Mouse (Mus musculus): ENCODE measurements around the gene Nprl2.

Nprl2 gene

DNA sequence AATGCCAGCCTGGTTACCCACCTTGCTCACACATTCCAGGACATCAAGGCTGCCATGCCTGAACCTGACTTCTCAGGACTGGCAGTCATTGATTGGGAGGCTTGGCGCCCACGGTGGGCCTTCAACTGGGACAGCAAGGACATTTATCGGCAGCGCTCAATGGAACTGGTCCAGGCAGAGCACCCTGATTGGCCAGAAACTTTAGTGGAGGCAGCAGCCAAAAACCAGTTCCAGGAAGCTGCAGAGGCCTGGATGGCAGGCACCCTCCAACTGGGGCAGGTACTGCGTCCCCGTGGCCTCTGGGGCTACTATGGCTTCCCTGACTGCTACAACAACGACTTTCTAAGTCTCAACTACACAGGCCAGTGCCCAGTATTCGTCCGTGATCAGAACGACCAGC, 35.8 kb downstream of the Nprl2 start:
- no peak for DNase-seq (ENCODE audit: low read depth, low spot score)

GRCm38 (mm10) chr9:107578587-107578986, 36.6 kb downstream of the Nprl2 start, which contains the start of gene Naa80:
TSS of gene Naa80 (plus strand) at chr9:107578887.
- DNase-seq (ENCODE audit: low read depth, low spot score), result no peak

DNA sequence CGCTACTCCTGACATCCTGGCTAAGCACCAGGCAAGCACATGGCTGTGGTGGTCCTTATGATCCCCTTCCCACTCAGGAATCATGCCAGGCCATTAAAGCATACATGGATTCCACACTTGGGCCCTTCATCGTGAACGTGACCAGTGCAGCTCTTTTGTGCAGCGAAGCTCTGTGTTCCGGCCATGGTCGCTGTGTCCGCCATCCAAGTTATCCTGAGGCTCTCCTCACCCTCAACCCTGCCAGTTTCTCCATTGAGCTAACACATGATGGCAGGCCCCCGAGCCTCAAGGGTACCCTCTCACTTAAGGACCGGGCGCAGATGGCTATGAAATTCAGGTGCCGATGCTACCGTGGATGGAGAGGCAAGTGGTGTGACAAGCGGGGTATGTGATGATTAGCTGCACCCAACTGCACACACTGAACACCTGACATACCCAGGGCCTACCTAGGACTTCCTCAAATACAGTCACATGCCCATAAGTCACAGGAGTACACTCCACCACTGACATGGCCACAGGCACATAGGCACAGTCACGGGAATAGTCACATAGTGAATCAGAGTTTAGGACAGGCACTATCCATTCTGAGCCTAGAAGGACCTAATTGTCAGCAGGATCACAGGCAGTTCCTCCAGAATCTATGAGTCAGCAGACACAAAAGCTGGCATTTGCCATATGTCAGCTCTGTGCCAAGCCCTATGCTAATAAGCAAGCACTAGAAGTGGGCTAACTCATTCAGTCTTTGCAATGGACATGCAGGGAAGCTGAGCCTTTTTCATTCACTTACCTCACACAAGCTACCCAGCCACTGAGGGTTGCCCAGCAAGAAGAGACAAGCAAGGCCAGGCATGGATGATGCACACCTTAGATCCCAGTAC, 37.2 kb downstream of the Nprl2 start:
- no peak for DNase-seq (ENCODE audit: low read depth, low spot score)

GRCm38 (mm10) chr9:107580501-107581317, 38.7 kb downstream of the Nprl2 start, which contains the start of gene Hyal3:
TSS of gene Hyal3 (plus strand) at chr9:107580818.
- DNase-seq (ENCODE audit: low read depth, low spot score), result peak; percentile 75

GRCm38 (mm10) chr9:107581584-107581983, 39.6 kb downstream of the Nprl2 start:
- DNase-seq (ENCODE audit: low read depth, low spot score), result no peak

GRCm38 (mm10) chr9:107582509-107583062, 40.6 kb downstream of the Nprl2 start:
- DNase-seq (ENCODE audit: low read depth, low spot score), result no peak

DNA sequence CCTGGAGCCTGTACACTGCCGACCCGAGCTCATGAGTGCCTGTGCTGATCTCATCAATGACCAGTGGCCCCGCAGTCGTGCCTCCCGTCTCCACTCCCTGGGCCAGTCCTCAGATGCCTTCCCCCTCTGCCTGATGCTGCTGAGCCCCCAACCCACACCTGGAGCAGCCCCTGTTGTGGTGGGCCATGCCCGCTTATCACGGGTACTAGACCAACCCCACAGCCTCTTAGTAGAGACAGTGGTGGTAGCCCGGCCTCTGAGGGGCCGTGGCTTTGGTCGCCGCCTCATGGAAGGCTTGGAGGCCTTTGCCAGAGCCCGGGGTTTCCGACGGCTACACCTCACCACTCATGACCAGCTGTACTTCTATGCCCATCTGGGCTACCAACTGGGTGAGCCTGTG, 41.1 kb downstream of the Nprl2 start:
- DNase-seq (ENCODE audit: low read depth, low spot score), result no peak

DNA sequence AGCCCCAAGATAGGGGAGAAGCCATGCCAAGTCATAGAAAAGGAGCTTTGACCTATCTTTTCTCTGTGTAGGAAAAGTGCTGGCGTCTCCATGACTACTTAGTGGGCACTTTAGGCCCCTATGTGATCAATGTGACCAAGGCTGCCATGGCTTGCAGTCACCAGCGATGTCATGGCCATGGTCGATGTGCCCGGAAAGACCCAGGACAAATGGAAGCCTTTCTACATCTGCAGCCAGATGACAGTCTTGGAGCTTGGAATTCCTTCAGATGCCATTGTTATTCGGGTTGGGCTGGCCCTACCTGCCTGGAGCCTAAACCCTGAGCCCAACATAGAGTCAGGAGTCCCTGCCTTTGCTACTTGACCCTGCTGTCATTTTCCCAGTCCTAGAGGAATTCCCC, 44.5 kb downstream of the Nprl2 start:
- DNase-seq (ENCODE audit: low read depth, low spot score), result no peak

GRCm38 (mm10) chr9:107586974-107587832, 45.2 kb downstream of the Nprl2 start, which contains the start of gene Ifrd2:
TSS of gene Ifrd2 (plus strand) at chr9:107587642.
- peak; percentile 96 for DNase-seq (ENCODE audit: low read depth, low spot score)

DNA sequence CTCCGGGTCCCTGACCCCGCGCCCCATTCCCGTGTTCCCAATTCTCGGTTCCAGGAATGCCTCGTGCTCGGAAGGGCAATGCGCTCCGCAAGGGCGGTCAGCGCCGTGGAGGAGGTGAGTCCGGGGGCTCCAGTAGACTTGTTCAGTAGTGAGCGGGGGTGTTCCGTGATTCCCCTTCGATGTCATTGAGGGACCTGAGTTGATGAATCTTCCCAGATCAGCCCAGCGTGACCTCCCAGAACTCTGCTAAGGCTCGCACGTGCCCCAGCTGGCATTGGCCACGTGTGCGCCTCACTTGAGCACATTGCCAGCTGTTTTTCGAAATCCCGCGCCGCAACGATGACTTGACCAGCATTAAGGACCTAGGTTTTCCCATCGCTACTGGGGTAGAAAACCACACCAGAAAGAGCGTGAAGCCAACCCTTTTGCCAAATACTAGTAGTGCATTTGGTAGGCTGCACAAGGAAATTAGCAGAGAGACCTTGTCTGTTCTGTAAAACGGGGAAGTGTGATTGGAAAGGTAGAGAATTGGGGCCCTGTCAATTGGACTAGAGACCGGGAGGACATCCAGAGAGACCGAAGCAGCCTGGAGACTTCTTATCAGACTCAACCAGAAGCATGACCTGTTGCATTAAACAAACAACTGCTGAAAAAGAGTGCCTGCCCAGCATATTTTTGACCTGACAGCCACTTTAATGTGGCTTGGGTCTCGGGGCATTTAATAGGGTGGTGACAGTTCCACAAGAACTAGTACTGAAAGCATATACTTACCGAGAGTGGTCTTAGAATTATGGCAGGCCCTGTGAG, 46.0 kb downstream of the Nprl2 start:
- DNase-seq (ENCODE audit: low read depth, low spot score), result peak; percentile 71

GRCm38 (mm10) chr9:107590058-107590772, 48.2 kb downstream of the Nprl2 start:
- DNase-seq (ENCODE audit: low read depth, low spot score), result no peak

DNA sequence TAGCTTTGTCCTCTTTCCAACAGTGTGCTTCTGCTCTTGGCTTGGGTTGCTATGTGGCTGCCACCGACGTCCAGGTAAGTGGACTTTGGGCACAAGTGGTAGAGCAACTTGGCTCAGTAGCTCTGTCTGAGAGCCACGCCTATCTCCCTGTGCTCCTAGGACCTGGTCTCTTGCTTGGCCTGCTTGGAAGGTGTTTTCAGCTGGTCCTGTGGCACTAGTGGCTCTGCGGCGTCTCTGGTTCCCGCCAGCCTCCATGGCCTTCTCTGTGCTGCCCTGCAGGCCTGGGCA, 48.7 kb downstream of the Nprl2 start:
- DNase-seq (ENCODE audit: low read depth, low spot score), result no peak

GRCm38 (mm10) chr9:107593101-107593976, 51.3 kb downstream of the Nprl2 start:
- no peak for DNase-seq (ENCODE audit: low read depth, low spot score)

DNA sequence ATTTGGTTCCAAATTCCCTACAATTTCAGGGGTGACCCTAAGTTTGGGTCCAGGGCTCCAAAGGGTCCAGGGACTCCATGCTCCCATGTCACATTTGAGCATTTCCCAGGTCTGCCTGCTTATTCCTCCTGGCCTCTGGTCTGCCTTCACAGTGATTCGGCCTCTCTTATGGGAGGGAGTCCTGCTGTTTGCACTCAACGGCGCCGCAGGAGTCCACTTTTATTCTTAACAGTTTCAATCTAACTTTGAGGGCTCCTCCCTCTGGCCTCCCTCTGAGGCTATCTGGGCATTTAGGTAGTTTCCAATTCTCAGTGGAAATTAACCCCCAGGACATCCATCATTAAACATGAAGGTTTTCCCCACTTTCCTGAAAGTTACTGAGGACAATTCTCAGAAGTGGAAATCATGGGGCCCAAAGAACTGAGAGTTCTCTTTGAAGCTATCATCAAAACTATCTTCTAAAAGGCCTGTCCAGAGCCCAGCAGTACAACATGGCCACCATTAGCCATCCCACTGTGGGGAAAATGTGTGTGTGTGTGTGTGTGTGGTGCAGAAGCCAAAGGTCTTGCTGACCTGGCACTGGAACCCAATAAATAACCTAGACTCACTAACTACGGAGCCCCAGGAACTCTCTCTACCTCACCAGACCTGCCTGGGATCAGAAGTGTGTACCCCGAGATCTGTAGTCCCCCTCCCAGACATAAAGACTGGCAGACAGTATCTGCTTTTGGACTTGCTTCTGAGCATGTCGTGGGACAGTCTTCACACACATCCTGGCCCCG, 52.4 kb downstream of the Nprl2 start:
- no peak for DNase-seq (ENCODE audit: low read depth, low spot score)
